Mouse (Mus musculus): ENCODE data around the gene Arhgef19.

DNA sequence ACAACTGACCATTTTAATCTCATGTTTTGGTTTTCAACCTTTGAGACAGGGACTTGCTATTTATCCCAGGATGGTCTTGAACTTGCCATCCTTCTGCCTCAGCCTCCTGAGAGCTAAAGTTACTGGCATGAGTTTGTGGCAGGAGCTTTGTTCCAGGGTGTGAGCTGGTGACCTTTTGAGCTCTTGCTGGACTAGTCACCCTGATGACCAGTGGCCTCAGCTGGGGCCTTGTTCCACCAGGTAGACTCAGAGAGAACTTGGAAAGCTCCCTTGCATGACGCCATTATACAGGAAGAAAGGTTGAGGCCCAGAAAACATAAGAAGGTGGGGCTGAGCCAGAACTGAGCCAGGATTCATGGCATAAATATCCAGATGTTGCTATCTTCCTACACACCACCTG, 41.2 kb downstream of the Arhgef19 start:
- TF ChIP-seq CTCF (IDR thresholded peaks at IDR 0.05; ENCODE audit: borderline replicate concordance, insufficient read depth, low read length) (no peak), POLR2A (IDR thresholded peaks at IDR 0.05; ENCODE audit: low read depth, low read length) (no peak)

Data from embryonic fibroblast, embryonic 13.5 days (primary cell).